Mouse (Mus musculus): ENCODE measurements at regions not wholly inside any gene's neighbourhood (a gene's known extent, or its start where the extent isn't known, plus 50 kb on each side); places are given as distances from the start of the nearest gene placed in this dataset.

- no peak for DNase-seq (ENCODE audit: low read depth, low spot score)
Observed at GRCm38 (mm10) chr10:67607297-67608032, 58.7 kb upstream of the Ado start.

GRCm38 (mm10) chr10:67606739-67607138 is 58.0 kb upstream of the Ado start:
- no peak for DNase-seq (ENCODE audit: low read depth, low spot score)

- no peak for DNase-seq (ENCODE audit: low read depth, low spot score)
Observed at GRCm38 (mm10) chr10:67599390-67599789, 50.6 kb upstream of the Ado start.

GRCm38 (mm10) chr10:67598590-67599047 is 49.9 kb upstream of the Ado start:
- DNase-seq (ENCODE audit: low read depth, low spot score): no peak
